In genomic region chr17:32449042-32449441, GRCm38 (mm10) we compare ENCODE assay signal across 1 mouse cellular context.
TF ChIP-seq lines count a peak whose summit lies in the region.

No protein-coding gene starts in this region.

TF ChIP-seq in MEL, 35 proteins besides CTCF, POLR2A, EP300 and RAD21 (continued from another document):
- no peak for TF ChIP-seq SMC3 (IDR thresholded peaks at IDR 0.05; ENCODE audit: low read depth, low read length)
- TF ChIP-seq NELFE (IDR thresholded peaks at IDR 0.05; ENCODE audit: low read depth, low read length), result no peak
- no peak for TF ChIP-seq TBP (IDR thresholded peaks at IDR 0.05; ENCODE audit: low read depth, low read length)
- no peak for TF ChIP-seq CHD2 (IDR thresholded peaks at IDR 0.05; ENCODE audit: low read length)
- no peak for TF ChIP-seq MYC (IDR thresholded peaks at IDR 0.05; ENCODE audit: low read depth, low read length)
- TF ChIP-seq POLR2AphosphoS5 (IDR thresholded peaks at IDR 0.05; ENCODE audit: borderline replicate concordance, low read depth, low read length), result no peak
- no peak for TF ChIP-seq HCFC1 (IDR thresholded peaks at IDR 0.05; ENCODE audit: low read depth, low read length)
- TF ChIP-seq ZMIZ1 (IDR thresholded peaks at IDR 0.05; ENCODE audit: low read depth, low read length), result no peak
- no peak for TF ChIP-seq USF1 (IDR thresholded peaks at IDR 0.05; ENCODE audit: low read depth, low read length)
- no peak for TF ChIP-seq BHLHE40 (IDR thresholded peaks at IDR 0.05; ENCODE audit: borderline replicate concordance, low read depth, low read length)
- TF ChIP-seq ZC3H11A (IDR thresholded peaks at IDR 0.05; ENCODE audit: low read depth, low read length), result no peak
- TF ChIP-seq TAL1 (IDR thresholded peaks at IDR 0.05; ENCODE audit: low read length), result no peak
- TF ChIP-seq TCF12 (IDR thresholded peaks at IDR 0.05; ENCODE audit: low read depth, low read length), result no peak
- no peak for TF ChIP-seq CHD1 (IDR thresholded peaks at IDR 0.05; ENCODE audit: low read depth, low read length)
